17 mouse cellular contexts compared by ENCODE assay signal in genomic region chr4:141755375-141755930, GRCm38 (mm10). TPM values are rescaled to one million over a fixed set of nuclear protein-coding genes. Genes with fewer than 3 reads are reported as not detected.
"Had no signal": no experiment of that assay in that cellular context is flagged by ENCODE, and none has a peak within 500 bp of the region (broad histone marks: within the 10 kb centered on the region; RNA-seq: fewer than 3 reads in every experiment).

No protein-coding gene starts in this region.

- H3K27ac ChIP-seq: lung, embryonic 15.5 days; macrophage; midbrain, embryonic 15.5 days; neural tube, embryonic 12.5 days had no signal

- H3K4me1 ChIP-seq: midbrain, embryonic 15.5 days; neural tube, embryonic 12.5 days had no signal

- H3K9me3 ChIP-seq: lung, embryonic 15.5 days; megakaryocyte, embryonic 14.5 days; midbrain, embryonic 15.5 days; neural tube, embryonic 12.5 days had no signal

- ATAC-seq: hindbrain, embryonic 16.5 days; inflammation-experienced regulatory T-cells, adult 6 months; intestine, postnatal 0 days; midbrain, embryonic 15.5 days had no signal

- DNase-seq: layer of hippocampus, adult 9-11 months; layer of hippocampus, postnatal 36 days; left cerebral cortex, postnatal 4 days; lung, postnatal 14 days; thymus, adult 18-20 months; thymus, postnatal 14 days had no signal

- H3K27me3 ChIP-seq: lung, embryonic 15.5 days; midbrain, embryonic 15.5 days; neural tube, embryonic 12.5 days had no signal

- H3K9ac ChIP-seq: lung, embryonic 15.5 days; midbrain, embryonic 15.5 days; neural tube, embryonic 12.5 days had no signal

- H3K36me3 ChIP-seq: lung, embryonic 15.5 days; midbrain, embryonic 15.5 days; neural tube, embryonic 12.5 days had no signal

- H3K4me2 ChIP-seq: lung, embryonic 15.5 days; midbrain, embryonic 11.5 days; midbrain, embryonic 15.5 days; neural tube, embryonic 12.5 days had no signal

- H3K4me3 ChIP-seq: lung, embryonic 15.5 days; megakaryocyte, embryonic 14.5 days; midbrain, embryonic 15.5 days; neural tube, embryonic 12.5 days had no signal

RNA-seq across cellular contexts. Expression of gene Agmat, which starts 9.0 kb away (rescaled TPM):
- total RNA-seq: left cerebral cortex, postnatal 4 days; monocyte, adult 5-6 weeks; neutrophil, adult 5-6 weeks had no signal
- polyA plus RNA-seq: inflammation-experienced regulatory T-cells, adult 6 months; macrophage; midbrain, embryonic 11.5 days; midbrain, embryonic 15.5 days; neural tube, embryonic 12.5 days had no signal
